ENCODE assay signal across 9 mouse cellular contexts in the genomic region with DNA sequence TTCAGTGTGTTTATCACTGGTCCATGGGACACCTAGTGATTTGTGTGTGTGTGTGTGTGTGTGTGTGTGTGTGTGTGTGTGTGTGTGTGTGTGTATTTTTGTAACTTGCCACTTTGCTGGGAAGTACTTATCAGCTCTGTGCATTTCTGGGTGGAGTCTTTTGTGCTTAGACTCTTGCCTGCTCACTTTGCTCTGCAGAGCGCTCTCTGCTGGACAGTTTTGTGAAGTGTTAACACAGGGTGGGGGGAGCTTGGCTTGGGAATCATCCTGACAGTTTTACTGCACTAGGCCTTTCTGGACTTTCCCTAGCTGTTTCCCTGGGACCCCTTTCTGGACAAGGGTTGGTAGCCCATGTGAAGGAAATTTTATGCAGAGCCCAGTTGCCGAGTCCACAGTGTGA. TPM values are rescaled to one million over a fixed set of nuclear protein-coding genes. Genes with fewer than 3 reads are reported as not detected.
DNase-seq lines count a peak whose midpoint lies in the region; ATAC-seq and TF ChIP-seq lines count a peak whose summit lies in the region.
"Had no signal": no experiment of that assay in that cellular context is flagged by ENCODE, and none has a peak within 500 bp of the region (broad histone marks: within the 10 kb centered on the region; RNA-seq: fewer than 3 reads in every experiment).

No protein-coding gene starts in this region.

- ATAC-seq in hindbrain, postnatal 0 days = no peak; the same call in 1 of the 2 replicates
- ATAC-seq in liver, embryonic 13.5 days (ENCODE audit: low read depth) = peak; percentile 76
- ATAC-seq in inflammation-experienced regulatory T-cells, adult 6 months = no peak

- 32% methylated on average over 2 of the region's 2 CpGs for WGBS in hindbrain, postnatal 0 days
- 45% methylated on average over 2 of the region's 2 CpGs for WGBS in liver, embryonic 13.5 days (ENCODE audit: insufficient replicate concordance)

- no peak overlapping the region for H3K9ac ChIP-seq in hindbrain, postnatal 0 days (replicated peaks; ENCODE audit: low read length)
- H3K9ac ChIP-seq in liver, embryonic 13.5 days = no peak overlapping the region
- H3K9ac ChIP-seq: neural tube, embryonic 12.5 days had no signal

- no peaks in the 10 kb centered on the region for H3K4me1 ChIP-seq in hindbrain, postnatal 0 days (ENCODE audit: insufficient read depth, low read length)
- H3K4me1 ChIP-seq in liver, embryonic 13.5 days (replicated peaks) = 0 out of 2 replicates have a peak, but pooled peaks cover 8% of the 10 kb centered on the region

- no peaks in the 10 kb centered on the region for H3K9me3 ChIP-seq in hindbrain, postnatal 0 days (ENCODE audit: low read length)
- H3K9me3 ChIP-seq in liver, embryonic 13.5 days (replicated peaks) = no peaks in the 10 kb centered on the region
- H3K9me3 ChIP-seq: neural tube, embryonic 12.5 days had no signal

- H3K4me3 ChIP-seq in hindbrain, postnatal 0 days (ENCODE audit: low read length) = no peak overlapping the region
- no peak overlapping the region for H3K4me3 ChIP-seq in liver, embryonic 13.5 days (replicated peaks)
- H3K4me3 ChIP-seq: neural tube, embryonic 12.5 days had no signal

- H3K27me3 ChIP-seq in hindbrain, postnatal 0 days (ENCODE audit: insufficient read depth, low read length) = no peaks in the 10 kb centered on the region
- H3K27me3 ChIP-seq in liver, embryonic 13.5 days = no peaks in the 10 kb centered on the region

- peak; percentile 79 for TF ChIP-seq CTCF in hindbrain, postnatal 0 days (IDR thresholded peaks at IDR 0.05; ENCODE audit: low read depth)

- DNase-seq in right cerebral cortex, adult 18-20 months = peak; percentile 30
- DNase-seq in right cerebral cortex, postnatal 36 days (ENCODE audit: low spot score in 2 of 2) = no peak
- peak; percentile 30 to 56 for DNase-seq in adrenal gland, postnatal 36 days
- peak; percentile 70 for DNase-seq in forelimb bud, embryonic 11.5 days (ENCODE audit: low read depth, low spot score)
- peak; percentile 81 for DNase-seq in hindbrain, postnatal 0 days (ENCODE audit: low spot score)
- DNase-seq in liver, embryonic 13.5 days = no peak
- DNase-seq in right cerebral cortex, adult 2 months (ENCODE audit: low spot score in 2 of 2) = peak; percentile 56 to 63

- no peak overlapping the region for H3K27ac ChIP-seq in hindbrain, postnatal 0 days
- no peak overlapping the region for H3K27ac ChIP-seq in liver, embryonic 13.5 days
- H3K27ac ChIP-seq: neural tube, embryonic 12.5 days had no signal

- H3K36me3 ChIP-seq in hindbrain, postnatal 0 days (ENCODE audit: insufficient read depth, low read length) = no peaks in the 10 kb centered on the region
- no peaks in the 10 kb centered on the region for H3K36me3 ChIP-seq in liver, embryonic 13.5 days
- H3K36me3 ChIP-seq: neural tube, embryonic 12.5 days had no signal

- no peak overlapping the region for H3K4me2 ChIP-seq in hindbrain, postnatal 0 days (ENCODE audit: low read depth, low read length)
- H3K4me2 ChIP-seq in liver, embryonic 13.5 days = no peak overlapping the region
- H3K4me2 ChIP-seq: neural tube, embryonic 12.5 days had no signal

RNA-seq across cellular contexts. Expression of a gene that starts 12.0 kb away (rescaled TPM):
- total RNA-seq in adrenal gland, postnatal 36 days (2021) = 10 to 100 TPM; 68.9 to 93.9 TPM
- total RNA-seq in hindbrain, postnatal 0 days (2014; rRNA removed) = 97.2 and 117 TPM in 2 replicates
- polyA plus RNA-seq in hindbrain, postnatal 0 days (2015; fragmentation: Nextera tagmentation; extraction: Ambion mirVana) = 167 and 170 TPM in 2 replicates
- 65.4 and 67.4 TPM in 2 replicates for polyA plus RNA-seq in liver, embryonic 13.5 days (2015; fragmentation: Nextera tagmentation; extraction: Ambion mirVana)
- 100 to 1,000 TPM; 103 to 141 (median 123) TPM for polyA plus RNA-seq in inflammation-experienced regulatory T-cells, adult 6 months (2017; shearing (Covaris generic))

Comparison
In these comparisons a context has a peak if more than half of its experiments do, and no peak if none do; other contexts are left out.
1. DNase-seq: peak in right cerebral cortex, adult 18-20 months (single experiment), adrenal gland, postnatal 36 days (2 of 2), forelimb bud, embryonic 11.5 days (single experiment), hindbrain, postnatal 0 days (single experiment) and right cerebral cortex, adult 2 months (2 of 2); none in right cerebral cortex, postnatal 36 days (0 of 2) and liver, embryonic 13.5 days (single experiment).